ENCODE assay signal across 30 mouse cellular contexts in the genomic region with DNA sequence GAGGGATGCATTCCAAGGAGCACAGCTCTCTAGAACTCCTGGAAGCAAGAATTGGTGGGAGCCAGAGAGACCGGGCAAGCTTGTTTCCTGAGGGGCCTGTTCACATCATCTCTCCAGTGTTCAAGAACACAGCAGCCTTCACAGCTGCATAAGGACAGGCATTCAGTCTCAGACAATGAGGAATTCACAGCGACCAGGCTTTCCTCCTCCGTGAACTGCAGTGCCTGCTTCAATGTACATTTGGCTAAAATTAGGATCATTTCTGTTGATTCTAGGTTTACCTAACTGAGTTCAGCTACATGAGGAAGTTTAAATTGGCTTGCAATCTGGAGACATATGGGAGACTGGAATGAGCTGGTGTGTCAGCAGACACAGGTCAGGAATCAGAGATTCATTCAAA. TPM values are rescaled to one million over a fixed set of nuclear protein-coding genes. Genes with fewer than 3 reads are reported as not detected.
A peak's percentile ranks its signal among the peaks of the same experiment; 100 is the strongest.
DNase-seq lines count a peak whose midpoint lies in the region; ATAC-seq lines count a peak whose summit lies in the region.
"Had no signal": no experiment of that assay in that cellular context is flagged by ENCODE, and none has a peak within 500 bp of the region (broad histone marks: within the 10 kb centered on the region; RNA-seq: fewer than 3 reads in every experiment).

No protein-coding gene starts in this region.

- peak overlapping the region; percentile 28; the same call in 1 of the 2 replicates for H3K27ac ChIP-seq in limb, embryonic 13.5 days
- H3K27ac ChIP-seq in limb, embryonic 10.5 days = no peak overlapping the region
- 0 out of 2 replicates have a peak overlapping the region, but pooled peaks have one; percentile 14 for H3K27ac ChIP-seq in limb, embryonic 15.5 days
- H3K27ac ChIP-seq: embryonic facial prominence, embryonic 15.5 days; gastrocnemius, adult 2 months; heart, embryonic 15.5 days; hindbrain, embryonic 14.5 days; hindbrain, postnatal 0 days had no signal

- no peak overlapping the region for H3K9ac ChIP-seq in limb, embryonic 13.5 days
- no peak overlapping the region for H3K9ac ChIP-seq in limb, embryonic 15.5 days
- H3K9ac ChIP-seq: embryonic facial prominence, embryonic 15.5 days; forebrain, postnatal 0 days; heart, embryonic 12.5 days; heart, embryonic 15.5 days; hindbrain, embryonic 14.5 days had no signal

- no peak for ATAC-seq in limb, embryonic 13.5 days (ENCODE audit: low FRiP score, low read depth)
- ATAC-seq in limb, embryonic 15.5 days (ENCODE audit: insufficient number of reproducible peaks, low FRiP score, low TSS enrichment, low read depth) = peak; percentile 63; the same call in 1 of the 2 replicates
- ATAC-seq: forebrain, embryonic 14.5 days; forebrain, postnatal 0 days; hindbrain, postnatal 0 days; Patski had no signal

- H3K27me3 ChIP-seq in limb, embryonic 13.5 days = no peaks in the 10 kb centered on the region
- H3K27me3 ChIP-seq in limb, embryonic 10.5 days (ENCODE audit: low read depth, poor library complexity, severe bottlenecking) = no peaks in the 10 kb centered on the region
- H3K27me3 ChIP-seq in limb, embryonic 15.5 days = no peaks in the 10 kb centered on the region
- H3K27me3 ChIP-seq: CH12.LX; embryonic facial prominence, embryonic 15.5 days; heart, embryonic 12.5 days; heart, embryonic 15.5 days; Patski had no signal

- H3K4me3 ChIP-seq in limb, embryonic 13.5 days = no peak overlapping the region
- no peak overlapping the region for H3K4me3 ChIP-seq in limb, embryonic 10.5 days
- H3K4me3 ChIP-seq in limb, embryonic 15.5 days = no peak overlapping the region
- H3K4me3 ChIP-seq: embryonic facial prominence, embryonic 15.5 days; gastrocnemius, adult 2 months; heart, embryonic 12.5 days; heart, embryonic 15.5 days had no signal

- no peaks in the 10 kb centered on the region for H3K9me3 ChIP-seq in limb, embryonic 13.5 days
- H3K9me3 ChIP-seq in limb, embryonic 10.5 days (replicated peaks) = no peaks in the 10 kb centered on the region
- no peaks in the 10 kb centered on the region for H3K9me3 ChIP-seq in limb, embryonic 15.5 days
- H3K9me3 ChIP-seq: embryonic facial prominence, embryonic 15.5 days; G1E; heart, embryonic 12.5 days; heart, embryonic 15.5 days had no signal

- no peak overlapping the region for H3K4me2 ChIP-seq in limb, embryonic 13.5 days (replicated peaks)
- H3K4me2 ChIP-seq in limb, embryonic 15.5 days = no peak overlapping the region
- H3K4me2 ChIP-seq: embryonic facial prominence, embryonic 15.5 days; heart, embryonic 12.5 days; heart, embryonic 15.5 days; hindbrain, embryonic 14.5 days had no signal

- no peaks in the 10 kb centered on the region for H3K4me1 ChIP-seq in limb, embryonic 13.5 days
- H3K4me1 ChIP-seq in limb, embryonic 10.5 days = no peaks in the 10 kb centered on the region
- H3K4me1 ChIP-seq in limb, embryonic 15.5 days = no peaks in the 10 kb centered on the region
- H3K4me1 ChIP-seq: embryonic facial prominence, embryonic 15.5 days; heart, embryonic 12.5 days; heart, embryonic 15.5 days had no signal

- intact Hi-C loops in heart, postnatal 25 days (cut with DNase I) = no loop called here

- peak; percentile 54 for DNase-seq in heart, adult 11 months
- DNase-seq in heart, postnatal 25 days (ENCODE audit: low spot score) = no peak
- no peak for DNase-seq in limb, embryonic 10.5 days (ENCODE audit: low spot score)
- DNase-seq in brain, adult 2 months (ENCODE audit: low read depth, low spot score) = peak; percentile 44
- DNase-seq in layer of hippocampus, adult 11-12 months (ENCODE audit: low spot score) = no peak
- DNase-seq: adrenal gland, postnatal 10 days; adrenal gland, postnatal 36 days; B cell, adult 2 months; cerebellum, adult 11-12 months; cerebellum, adult 8-10 months; cerebellum, postnatal 10 days; cerebellum, postnatal 36 days; embryo, embryonic 11 days; gastrocnemius, adult 2 months; gastrocnemius, postnatal 14 days; heart, adult 18-20 months; heart, postnatal 10 days; heart, postnatal 4 days had no signal

- 67% methylated on average over 3 of the region's 3 CpGs for WGBS in limb, embryonic 13.5 days
- 83% methylated on average over 3 of the region's 3 CpGs for WGBS in limb, embryonic 10.5 days
- 69% methylated on average over 3 of the region's 3 CpGs for WGBS in limb, embryonic 15.5 days

- H3K36me3 ChIP-seq in limb, embryonic 13.5 days = no peaks in the 10 kb centered on the region
- H3K36me3 ChIP-seq in limb, embryonic 10.5 days = no peaks in the 10 kb centered on the region
- no peaks in the 10 kb centered on the region for H3K36me3 ChIP-seq in limb, embryonic 15.5 days
- H3K36me3 ChIP-seq: embryonic facial prominence, embryonic 15.5 days; G1E; heart, embryonic 12.5 days; heart, embryonic 15.5 days had no signal

RNA-seq across cellular contexts. Expression of a gene that starts 27.3 kb away (rescaled TPM):
- total RNA-seq in heart, postnatal 25 days (2021) = 1 to 10 TPM; 5.7 to 6.6 TPM
- polyA plus RNA-seq in limb, embryonic 13.5 days (2015; fragmentation: Nextera tagmentation; extraction: Ambion mirVana) = 7.5 and 9.3 TPM in 2 replicates
- 8.8 and 9.4 TPM in 2 replicates for polyA plus RNA-seq in limb, embryonic 10.5 days (2016; fragmentation: Nextera tagmentation; extraction: Ambion mirVana)
- polyA plus RNA-seq in limb, embryonic 15.5 days (2015; fragmentation: Nextera tagmentation; extraction: Ambion mirVana) = 5.2 and 6.4 TPM in 2 replicates

RNA-seq across cellular contexts. Expression of a gene that starts 50.7 kb away (rescaled TPM):
- 1 to 10 TPM; 3.6 to 4.9 TPM for total RNA-seq in heart, postnatal 25 days (2021)
- polyA plus RNA-seq in limb, embryonic 13.5 days (2015; fragmentation: Nextera tagmentation; extraction: Ambion mirVana) = 1.9 and 2.0 TPM in 2 replicates
- polyA plus RNA-seq in limb, embryonic 10.5 days (2016; fragmentation: Nextera tagmentation; extraction: Ambion mirVana) = 1.1 and 2.2 TPM in 2 replicates
- polyA plus RNA-seq in limb, embryonic 15.5 days (2015; fragmentation: Nextera tagmentation; extraction: Ambion mirVana) = 2.0 and 2.1 TPM in 2 replicates

RNA-seq across cellular contexts. Expression of a gene that starts 51.0 kb away (rescaled TPM):
- 10 to 100 TPM in 1 of 2 experiments, 1 to 10 TPM in 1; 9.7 to 10.8 TPM for total RNA-seq in heart, postnatal 25 days (2021)
- 21.3 and 21.5 TPM in 2 replicates for polyA plus RNA-seq in limb, embryonic 13.5 days (2015; fragmentation: Nextera tagmentation; extraction: Ambion mirVana)
- polyA plus RNA-seq in limb, embryonic 10.5 days (2016; fragmentation: Nextera tagmentation; extraction: Ambion mirVana) = 14.3 and 21.7 TPM in 2 replicates
- polyA plus RNA-seq in limb, embryonic 15.5 days (2015; fragmentation: Nextera tagmentation; extraction: Ambion mirVana) = 12.7 and 14.8 TPM in 2 replicates

RNA-seq across cellular contexts. Expression of a gene that starts 53.7 kb away (rescaled TPM):
- total RNA-seq in heart, postnatal 25 days (2021) = under 1 TPM; 0.50 to 0.57 TPM
- polyA plus RNA-seq in limb, embryonic 13.5 days (2015; fragmentation: Nextera tagmentation; extraction: Ambion mirVana) = 6.3 and 7.3 TPM in 2 replicates
- polyA plus RNA-seq in limb, embryonic 10.5 days (2016; fragmentation: Nextera tagmentation; extraction: Ambion mirVana) = 1.0 and 1.2 TPM in 2 replicates
- 11.4 and 11.8 TPM in 2 replicates for polyA plus RNA-seq in limb, embryonic 15.5 days (2015; fragmentation: Nextera tagmentation; extraction: Ambion mirVana)
- total RNA-seq: CH12.LX had no signal
- polyA plus RNA-seq: G1E had no signal

Comparison
In these comparisons a context has a peak if more than half of its experiments do, and no peak if none do; other contexts are left out.
1. DNase-seq: peak in heart, adult 11 months (single experiment) and brain, adult 2 months (single experiment); none in heart, postnatal 25 days (single experiment), limb, embryonic 10.5 days (single experiment) and layer of hippocampus, adult 11-12 months (single experiment).